Mouse (Mus musculus) ES-Bruce4 (cell line): ENCODE data around the gene Arhgap35. TPM values are rescaled to one million over a fixed set of nuclear protein-coding genes. Genes with fewer than 3 reads are reported as not detected.

Experiments used
- H3K27ac ChIP-seq: 2 replicates; pipeline ENCODE4 v1.5.1; 2012; ENCODE audit warnings: low read length, inconsistent platforms; ENCODE audit not compliant: insufficient read depth
- H3K27me3 ChIP-seq: 2 replicates; pipeline ENCODE4 v1.6.1; 2012; ENCODE audit warnings: mild to moderate bottlenecking, low read length, inconsistent platforms; ENCODE audit not compliant: control insufficient read depth, poor library complexity, insufficient read depth, severe bottlenecking
- H3K36me3 ChIP-seq: 2 replicates; pipeline ENCODE4 v1.6.1; 2012; ENCODE audit warnings: inconsistent platforms, mild to moderate bottlenecking, low read length, moderate library complexity; ENCODE audit not compliant: control insufficient read depth, poor library complexity, insufficient read depth, severe bottlenecking
- H3K4me1 ChIP-seq: one replicate; pipeline ENCODE4 v1.8.1; 2011; ENCODE audit warnings: low read length; ENCODE audit not compliant: control insufficient read depth, insufficient read depth
- H3K4me3 ChIP-seq: 2 replicates; pipeline ENCODE4 v1.5.1; 2011; ENCODE audit warnings: low read depth, mild to moderate bottlenecking, low read length
- H3K9ac ChIP-seq: 2 replicates; pipeline ENCODE4 v1.6.1; 2012; ENCODE audit warnings: low read depth, mild to moderate bottlenecking, inconsistent platforms; ENCODE audit not compliant: poor library complexity, severe bottlenecking
- H3K9me3 ChIP-seq: replicated peaks from 2 replicates; pipeline ENCODE4 v1.6.1; 2012; ENCODE audit warnings: mild to moderate bottlenecking, low read length, inconsistent platforms; ENCODE audit not compliant: control insufficient read depth, poor library complexity, insufficient read depth, severe bottlenecking
- CTCF ChIP-seq: IDR thresholded peaks from one replicate; pipeline ENCODE4 v1.8.1; 2011; ENCODE audit warnings: low read depth, low read length
- EP300 ChIP-seq: IDR thresholded peaks from 2 replicates; pipeline ENCODE4 v1.6.1; 2011; ENCODE audit warnings: low read depth, low read length; ENCODE audit not compliant: insufficient read depth
- POLR2A ChIP-seq: IDR thresholded peaks from one replicate; pipeline ENCODE4 v1.8.1; 2011; ENCODE audit warnings: low read length; ENCODE audit not compliant: insufficient read depth
- polyA plus RNA-seq: library from polyadenylated mRNA; stranded (reverse); fragments of >200 nt; gene quantifications from 2 replicates; pipeline ENCODE4 v1.2.4, GENCODE M21; 2011; ENCODE audit warnings: low read depth; ENCODE audit not compliant: missing spikeins, insufficient read depth, insufficient read length

Arhgap35 gene
- polyA plus RNA-seq, 1 experiment = 48.5 TPM

GRCm38 (mm10) chr7:16581276-16582100 is 33.3 kb downstream of the Arhgap35 start:
- Histone ChIP-seq H3K27ac (no peak overlapping the region), H3K27me3 (no peaks in the 10 kb centered on the region), H3K4me1 (no peaks in the 10 kb centered on the region), H3K9ac (no peak overlapping the region), H3K9me3 (no peaks in the 10 kb centered on the region), H3K36me3 (no peaks in the 10 kb centered on the region), H3K4me3 (no peak overlapping the region)
- no peak for TF ChIP-seq EP300
- TF ChIP-seq CTCF = no peak
- TF ChIP-seq POLR2A = no peak

- Histone ChIP-seq H3K36me3 (no peaks in the 10 kb centered on the region), H3K9me3 (no peaks in the 10 kb centered on the region), H3K27ac (no peak overlapping the region), H3K4me3 (no peak overlapping the region), H3K4me1 (no peaks in the 10 kb centered on the region), H3K27me3 (no peaks in the 10 kb centered on the region), H3K9ac (no peak overlapping the region)
- no peak for TF ChIP-seq CTCF
- TF ChIP-seq POLR2A = no peak
- no peak for TF ChIP-seq EP300
Observed at GRCm38 (mm10) chr7:16576719-16577118, 38.1 kb downstream of the Arhgap35 start.

GRCm38 (mm10) chr7:16571191-16571590 is 43.6 kb downstream of the Arhgap35 start:
- H3K36me3 ChIP-seq = no peaks in the 10 kb centered on the region
- no peaks in the 10 kb centered on the region for H3K27me3 ChIP-seq
- H3K9ac ChIP-seq = no peak overlapping the region
- no peak overlapping the region for H3K4me3 ChIP-seq
- TF ChIP-seq POLR2A (no peak), EP300 (no peak), CTCF (no peak)
- no peak overlapping the region for H3K27ac ChIP-seq
- H3K9me3 ChIP-seq = no peaks in the 10 kb centered on the region
- H3K4me1 ChIP-seq = no peaks in the 10 kb centered on the region

GRCm38 (mm10) chr7:16570737-16571136 is 44.1 kb downstream of the Arhgap35 start:
- no peaks in the 10 kb centered on the region for H3K4me1 ChIP-seq
- no peak overlapping the region for H3K27ac ChIP-seq
- no peak overlapping the region for H3K9ac ChIP-seq
- H3K4me3 ChIP-seq = no peak overlapping the region
- no peaks in the 10 kb centered on the region for H3K36me3 ChIP-seq
- no peak for TF ChIP-seq POLR2A
- no peak for TF ChIP-seq CTCF
- no peak for TF ChIP-seq EP300
- no peaks in the 10 kb centered on the region for H3K27me3 ChIP-seq
- no peaks in the 10 kb centered on the region for H3K9me3 ChIP-seq

GRCm38 (mm10) chr7:16564491-16564890 is 50.3 kb downstream of the Arhgap35 start:
- H3K27me3 ChIP-seq = no peaks in the 10 kb centered on the region
- TF ChIP-seq POLR2A (no peak), EP300 (no peak), CTCF (no peak)
- H3K27ac ChIP-seq = no peak overlapping the region
- peaks cover 29% of the 10 kb centered on the region for H3K36me3 ChIP-seq
- H3K9me3 ChIP-seq = no peaks in the 10 kb centered on the region
- H3K4me1 ChIP-seq = no peaks in the 10 kb centered on the region
- H3K4me3 ChIP-seq = no peak overlapping the region
- H3K9ac ChIP-seq = no peak overlapping the region

- no peak for TF ChIP-seq CTCF
- TF ChIP-seq POLR2A = no peak
- no peak for TF ChIP-seq EP300
- no peaks in the 10 kb centered on the region for H3K9me3 ChIP-seq
- H3K4me3 ChIP-seq = no peak overlapping the region
- no peak overlapping the region for H3K27ac ChIP-seq
- H3K9ac ChIP-seq = no peak overlapping the region
- no peaks in the 10 kb centered on the region for H3K4me1 ChIP-seq
- H3K36me3 ChIP-seq = peaks cover 11% of the 10 kb centered on the region
- H3K27me3 ChIP-seq = no peaks in the 10 kb centered on the region
Observed at GRCm38 (mm10) chr7:16557783-16558538, 56.8 kb downstream of the Arhgap35 start.
